Mouse (Mus musculus) gastrocnemius, adult 8-10 months (tissue): ENCODE results near the gene Bmp4. TPM values are rescaled to one million over a fixed set of nuclear protein-coding genes. Genes with fewer than 3 reads are reported as not detected.

Experiments used
- DNase-seq, 2 experiments: peaks; one replicate each; pipeline ENCODE4 v3.0.0; 2022; ENCODE audit warnings: low spot score in 2 of 2
- total RNA-seq, 4 experiments: library from RNA; stranded (reverse); gene quantifications; 2 replicates each; pipeline ENCODE4 v1.2.4; 2022

Gene Bmp4
- total RNA-seq, 4 experiments from 2014 or later = 2.9 to 10.7 (median 5.5) TPM

DNA sequence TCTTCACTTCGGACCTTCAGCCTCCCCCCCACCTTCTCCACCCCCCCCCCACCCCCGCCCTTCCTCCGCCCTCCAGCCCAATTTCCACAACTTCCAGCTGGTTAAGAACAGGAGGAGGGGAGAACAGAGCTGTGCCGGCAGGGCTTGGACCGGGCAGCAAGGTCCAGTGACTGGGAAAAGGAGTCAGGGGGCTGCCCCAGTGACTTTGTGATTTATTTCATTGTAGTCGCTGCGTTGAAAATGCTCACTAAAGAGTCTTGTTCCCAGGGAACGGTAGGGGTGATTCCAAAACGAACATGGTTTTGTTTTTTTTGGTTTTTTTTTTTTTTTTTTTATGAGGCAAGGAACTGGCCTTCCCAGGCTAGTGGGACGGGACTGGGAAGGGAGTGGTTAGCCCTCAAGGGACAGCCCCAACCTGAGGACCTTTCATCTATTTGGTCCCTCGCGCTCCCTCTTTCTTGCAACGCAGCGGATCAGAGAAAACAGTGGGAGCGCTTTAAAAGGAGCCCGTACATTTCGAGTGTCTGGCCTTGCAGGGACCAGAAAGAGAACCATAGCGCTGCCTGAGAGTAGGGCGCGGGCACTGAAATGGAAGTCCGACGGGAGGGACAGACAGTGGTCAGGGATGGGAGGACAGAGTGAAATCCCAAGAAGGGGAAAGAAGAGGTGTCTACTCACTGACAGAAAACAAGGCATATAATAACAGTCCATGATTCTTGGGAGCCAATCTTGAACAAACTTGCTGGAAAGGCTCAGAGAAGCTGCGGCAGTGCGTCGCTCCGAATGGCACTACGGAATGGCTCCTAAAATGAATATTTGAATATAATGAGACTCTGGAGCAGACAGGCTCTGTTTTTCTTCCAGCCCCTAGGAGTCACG is 3.8 kb downstream of the Bmp4 start:
- no peak for DNase-seq

DNA sequence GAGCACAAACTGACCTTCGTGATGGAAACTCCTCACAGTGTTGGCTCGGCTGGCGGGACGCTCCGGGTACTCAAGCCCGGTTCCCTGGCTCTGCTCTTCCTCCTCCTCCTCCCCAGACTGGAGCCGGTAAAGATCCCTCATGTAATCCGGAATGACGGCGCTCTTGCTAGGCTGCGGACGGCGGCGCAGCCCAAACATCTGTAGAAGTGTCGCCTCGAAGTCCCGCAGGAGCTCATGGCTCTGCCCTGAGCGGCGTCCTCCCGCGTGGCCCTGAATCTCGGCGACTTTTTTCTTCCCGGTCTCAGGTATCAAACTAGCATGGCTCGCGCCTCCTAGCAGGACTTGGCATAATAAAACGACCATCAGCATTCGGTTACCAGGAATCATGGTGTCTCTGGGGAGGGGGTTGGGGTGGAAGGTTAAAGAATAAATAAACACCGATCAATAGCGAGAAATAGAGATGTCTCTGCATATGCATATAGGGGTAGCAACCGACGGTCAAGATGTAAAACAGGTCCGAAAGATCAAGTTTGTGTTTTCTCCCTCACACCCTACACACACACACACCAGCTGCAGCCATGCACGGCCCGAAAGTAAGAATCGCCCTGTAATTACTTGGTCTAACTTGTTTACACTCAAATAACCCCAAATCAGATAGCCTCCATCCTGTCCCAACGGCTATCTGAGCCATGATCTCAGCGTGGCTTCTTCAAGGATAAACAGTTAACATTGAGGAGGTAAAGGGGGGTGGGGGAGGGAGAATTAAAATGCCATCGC is 4.6 kb downstream of the Bmp4 start:
- DNase-seq = no peak

DNA sequence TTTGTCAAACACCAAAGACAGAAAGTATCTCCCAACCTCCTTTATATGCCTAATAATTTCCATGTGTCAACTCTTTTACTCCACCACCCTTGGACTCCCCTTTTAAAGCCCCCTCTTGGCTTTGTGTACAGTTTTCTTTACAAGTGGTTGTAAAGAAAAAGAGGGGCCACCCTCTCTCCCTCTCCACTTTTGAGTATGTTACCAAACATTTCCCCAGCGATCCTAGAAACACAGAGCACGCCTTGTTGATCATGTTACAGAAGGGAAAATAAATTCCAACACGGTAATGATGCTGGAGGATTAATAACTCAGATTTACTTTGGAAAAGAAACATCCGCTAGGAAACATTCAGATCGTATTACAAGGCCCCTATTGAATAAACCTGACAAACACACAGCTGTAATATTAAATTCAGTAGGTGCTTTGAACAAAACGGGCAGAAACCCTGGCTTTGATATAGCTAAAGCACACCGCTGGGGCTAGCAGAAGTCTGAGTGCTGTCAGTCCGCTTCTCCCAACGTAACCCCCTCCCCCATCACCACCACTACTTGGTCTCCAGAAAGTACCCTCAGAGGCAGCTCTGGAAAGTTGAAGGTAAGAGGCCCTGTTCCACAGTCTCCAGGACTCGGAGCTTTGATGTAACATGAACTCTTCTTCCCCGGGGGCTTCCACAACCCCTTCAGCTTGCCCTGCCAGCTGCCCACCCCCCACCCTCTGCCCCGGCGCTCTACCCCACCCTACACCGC is 5.3 kb downstream of the Bmp4 start:
- no peak for DNase-seq

DNA sequence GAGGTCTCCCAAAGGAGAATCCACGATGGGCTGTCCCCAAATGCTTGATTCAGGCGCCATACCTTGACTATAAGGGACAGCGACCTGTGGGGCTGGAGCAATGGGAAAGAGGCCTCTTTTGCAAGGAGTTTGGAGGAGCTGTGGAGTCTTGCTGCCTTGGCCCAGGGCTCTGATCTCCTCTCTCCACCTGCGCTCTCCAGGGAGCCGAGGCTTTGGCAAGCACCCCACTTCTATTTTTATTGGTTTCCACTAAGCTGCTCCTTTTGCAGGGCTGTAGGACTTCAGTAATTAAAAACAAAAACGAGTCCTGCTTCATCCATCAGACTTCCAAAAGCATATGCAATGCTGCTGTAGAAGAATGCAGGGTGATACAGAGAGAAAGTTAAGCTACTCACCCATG is 9.0 kb downstream of the Bmp4 start:
- DNase-seq = peak; percentile 70 to 75

DNA sequence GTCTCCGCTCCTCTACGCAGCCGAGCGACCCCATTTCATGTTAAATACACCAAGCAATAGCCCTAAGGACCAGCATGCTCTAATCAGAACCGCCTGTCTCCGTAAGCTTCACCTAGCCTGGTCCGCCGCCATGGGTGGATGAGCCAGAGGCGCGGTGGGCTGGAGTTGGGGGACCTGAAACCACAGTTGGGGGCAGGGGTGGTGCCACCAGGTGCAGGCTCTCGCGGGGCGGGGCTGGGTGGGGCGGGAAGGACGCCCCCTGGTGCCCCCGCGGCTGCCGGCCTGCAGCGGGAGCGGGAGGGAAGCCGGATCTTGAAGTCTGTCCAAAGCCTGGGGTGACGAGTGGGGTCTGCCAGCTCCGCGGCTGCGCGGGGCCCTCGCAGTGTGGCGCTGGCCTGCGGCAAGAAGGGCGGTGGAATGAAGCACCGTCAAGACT is 10.2 kb downstream of the Bmp4 start:
- DNase-seq = no peak

DNA sequence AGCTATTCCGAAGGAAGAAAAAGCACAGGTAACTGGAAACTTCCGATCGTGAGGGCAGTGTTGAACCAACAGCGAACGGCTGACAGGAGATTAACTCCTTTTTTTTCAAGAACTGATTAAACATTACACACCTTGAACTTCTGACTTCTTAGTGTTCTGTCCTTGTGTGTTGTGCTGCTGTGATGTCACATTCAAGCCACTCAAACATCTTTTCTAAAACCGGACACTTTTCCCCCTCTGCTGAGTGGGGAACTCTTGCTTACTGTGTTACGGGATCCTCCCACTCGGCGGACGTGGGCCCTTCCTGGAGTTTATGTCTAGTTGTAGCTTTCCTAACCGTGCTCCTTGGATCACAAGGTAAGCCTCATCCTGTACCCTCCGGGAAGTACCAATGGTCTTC is 11.2 kb downstream of the Bmp4 start, which contains the start of gene Gm15217:
TSS of gene Gm15217 (plus strand) at position 130 of the 400 bp plus-strand sequence.
- no peak for DNase-seq

DNA sequence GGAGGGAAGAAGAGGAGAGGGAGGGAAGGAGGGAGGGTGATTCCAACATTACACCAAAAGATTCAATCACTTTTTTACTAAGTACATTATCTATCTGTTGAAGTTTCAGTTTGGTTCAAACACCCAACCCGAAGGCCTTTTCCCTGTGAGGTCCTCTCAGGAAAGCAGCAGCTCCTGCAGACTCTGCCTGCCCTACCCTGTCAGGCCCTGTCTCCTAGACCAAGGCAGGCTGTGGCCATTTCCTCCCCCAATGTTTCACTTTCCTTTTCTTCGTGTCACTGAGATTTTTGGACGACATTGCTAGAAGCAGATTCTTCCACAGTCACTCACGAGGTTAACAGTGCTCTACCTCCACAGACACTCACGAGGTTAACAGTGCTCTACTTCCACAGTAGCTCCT is 14.7 kb downstream of the Bmp4 start:
- DNase-seq = no peak

DNA sequence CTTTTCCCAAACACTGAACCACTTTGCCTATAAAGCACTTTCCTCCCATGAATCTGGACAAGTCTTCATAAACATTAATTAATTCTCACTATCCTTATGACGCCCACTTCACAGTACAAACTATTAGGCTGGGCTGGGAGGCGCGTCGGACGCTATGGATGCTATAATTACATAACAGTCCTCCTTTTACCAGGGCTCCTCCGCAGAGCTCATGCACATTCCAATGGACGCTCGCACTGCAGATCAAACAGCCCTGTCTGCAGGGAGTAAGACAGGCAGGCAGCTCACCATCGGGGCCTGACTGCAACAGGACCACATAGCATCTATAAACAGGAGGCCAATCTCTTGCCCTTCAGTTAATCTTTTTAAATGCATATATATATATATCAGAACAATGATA is 18.0 kb downstream of the Bmp4 start:
- DNase-seq = no peak

DNA sequence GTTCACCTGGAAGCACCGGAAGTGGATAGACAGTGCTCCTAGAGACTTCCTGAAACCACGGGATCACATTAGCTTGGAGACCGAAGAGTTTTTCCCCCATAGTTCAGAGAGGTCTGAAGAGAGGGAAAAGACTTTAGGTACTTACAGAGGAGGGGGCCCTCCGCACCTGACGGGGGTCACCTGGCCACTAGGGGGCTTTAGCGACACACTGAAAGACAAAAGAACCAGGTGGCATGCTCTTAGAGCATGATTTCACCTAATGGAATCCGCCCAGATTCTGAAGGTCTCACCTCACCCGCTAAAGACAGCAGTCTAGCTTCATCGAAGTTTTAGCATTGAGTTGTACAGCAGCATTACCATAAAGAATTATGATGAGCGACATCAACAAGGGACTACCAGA is 27.3 kb downstream of the Bmp4 start:
- DNase-seq = no peak

DNA sequence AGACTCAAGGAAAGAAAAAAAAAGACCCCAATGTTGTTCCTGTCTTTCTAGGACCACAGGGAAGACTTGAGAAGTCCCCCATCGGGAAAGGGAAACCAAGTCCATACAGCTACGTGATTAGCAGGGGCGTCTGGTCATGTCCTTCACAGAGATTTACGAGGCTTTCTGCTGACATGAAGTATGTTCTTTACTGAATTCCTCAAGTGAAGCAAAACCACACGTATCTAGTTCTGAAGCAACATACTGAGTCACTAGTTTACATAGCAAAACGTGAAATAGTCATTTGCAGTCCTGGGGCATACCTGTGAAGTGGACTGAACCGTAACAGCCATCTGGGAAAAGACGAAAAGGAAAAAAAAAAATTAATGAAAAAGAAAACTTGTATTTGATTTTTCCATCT is 32.8 kb downstream of the Bmp4 start:
- DNase-seq = no peak

DNA sequence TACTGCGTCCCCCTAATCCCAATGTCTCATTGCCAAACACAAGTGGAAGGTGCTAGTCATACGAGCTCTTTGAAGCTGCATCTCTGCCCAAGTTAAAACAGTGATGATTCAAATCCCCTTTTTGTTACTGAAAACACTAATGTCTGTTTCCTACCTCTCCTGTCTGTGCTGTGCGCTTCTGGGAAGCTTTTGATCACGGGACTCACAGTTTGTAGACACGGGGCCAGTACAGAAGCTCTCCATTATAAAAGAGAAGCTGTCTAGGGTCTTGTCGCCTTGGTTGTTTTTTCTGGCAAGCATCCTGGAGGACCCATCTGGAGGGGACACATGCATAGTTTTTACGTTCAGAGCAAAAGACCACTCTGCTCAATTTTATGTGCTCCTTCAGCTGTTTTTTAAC is 33.2 kb downstream of the Bmp4 start:
- DNase-seq = no peak

DNA sequence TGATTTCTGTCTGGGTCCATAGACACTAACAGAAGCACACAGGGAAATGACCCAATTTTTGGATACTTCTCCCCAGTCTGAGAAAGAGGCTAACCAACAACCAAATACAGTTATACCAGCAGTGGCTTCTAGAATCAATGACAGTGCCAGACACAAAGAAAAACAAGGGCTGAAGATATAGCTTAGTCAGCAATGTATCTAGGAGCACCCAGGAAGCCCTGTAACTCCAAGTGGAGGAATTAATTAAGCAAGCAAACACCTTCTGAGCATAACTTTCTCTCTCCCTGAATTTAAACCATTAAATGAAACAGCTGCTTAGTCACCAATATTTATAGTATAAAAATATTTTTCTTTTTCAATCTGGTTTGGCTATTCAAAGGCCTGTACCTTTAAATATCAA is 45.7 kb downstream of the Bmp4 start:
- DNase-seq = no peak

DNA sequence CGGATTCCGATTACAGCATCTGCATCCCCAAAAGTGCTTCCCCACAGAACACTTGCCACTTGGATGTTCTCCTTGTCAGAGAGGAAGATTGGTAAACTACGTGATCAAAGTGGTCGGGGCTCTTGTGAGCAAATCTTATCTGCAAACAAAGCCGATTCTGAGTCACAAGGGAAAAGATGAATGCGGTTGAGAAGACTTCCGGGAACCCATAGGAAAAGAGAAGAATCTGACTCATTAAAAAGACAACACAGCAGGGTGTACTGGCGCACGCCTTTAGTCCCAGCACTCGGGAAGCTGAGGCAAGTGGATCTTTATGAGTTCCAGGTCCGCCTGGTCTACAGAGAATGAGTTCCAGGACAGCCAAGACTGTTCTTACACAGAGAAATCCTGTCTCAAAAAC is 51.7 kb downstream of the Bmp4 start:
- no peak for DNase-seq

Other genes starting within 250 kb of the Bmp4 start
- gene Gm15217, start 11.3 kb downstream of the Bmp4 start, total RNA-seq = not detected